Mouse (Mus musculus) frontal cortex, adult (tissue): Measurements from ENCODE around the gene Adcy3.

Experiments
- ATAC-seq: cut with Nextera tagmentation; 2 replicates; pipeline ENCODE4 v1.9.2; 2017; ENCODE audit warnings: mild to moderate bottlenecking, moderate library complexity, mixed read lengths; ENCODE audit not compliant: low TSS enrichment

Adcy3 gene

GRCm38 (mm10) chr12:4180507-4180906 lies 47.6 kb downstream of the Adcy3 start:
- no peak for ATAC-seq

- ATAC-seq: no peak
Measured at GRCm38 (mm10) chr12:4184648-4185047, 51.7 kb downstream of the Adcy3 start.

GRCm38 (mm10) chr12:4188171-4189059 lies 55.5 kb downstream of the Adcy3 start:
- peak; percentile 44; the same call in 1 of the 2 replicates for ATAC-seq

GRCm38 (mm10) chr12:4189060-4189447 lies 56.2 kb downstream of the Adcy3 start:
- ATAC-seq: no peak

- ATAC-seq: no peak
Measured at GRCm38 (mm10) chr12:4192514-4192913, 59.6 kb downstream of the Adcy3 start.

- ATAC-seq: no peak
Measured at GRCm38 (mm10) chr12:4193025-4193740, 60.3 kb downstream of the Adcy3 start.

GRCm38 (mm10) chr12:4194643-4195042 lies 61.7 kb downstream of the Adcy3 start:
- peak; percentile 76 for ATAC-seq

- no peak for ATAC-seq
Measured at GRCm38 (mm10) chr12:4198702-4199101, 65.8 kb downstream of the Adcy3 start.

GRCm38 (mm10) chr12:4199271-4199670 lies 66.4 kb downstream of the Adcy3 start:
- ATAC-seq: no peak

- peak; percentile 80 for ATAC-seq
Measured at GRCm38 (mm10) chr12:4201454-4202200, 68.7 kb downstream of the Adcy3 start.

- no peak for ATAC-seq
Measured at GRCm38 (mm10) chr12:4202206-4202605, 69.3 kb downstream of the Adcy3 start.

- no peak for ATAC-seq
Measured at GRCm38 (mm10) chr12:4206106-4206505, 73.2 kb downstream of the Adcy3 start.

GRCm38 (mm10) chr12:4208405-4209133 lies 75.7 kb downstream of the Adcy3 start:
- peak; percentile 81 for ATAC-seq

- no peak for ATAC-seq
Measured at GRCm38 (mm10) chr12:4209196-4209595, 76.3 kb downstream of the Adcy3 start.

- no peak for ATAC-seq
Measured at GRCm38 (mm10) chr12:4211174-4211573, 78.3 kb downstream of the Adcy3 start.

GRCm38 (mm10) chr12:4212908-4213307 lies 80.0 kb downstream of the Adcy3 start:
- no peak for ATAC-seq

GRCm38 (mm10) chr12:4230156-4230555 lies 97.3 kb downstream of the Adcy3 start:
- no peak for ATAC-seq

GRCm38 (mm10) chr12:4232777-4233176 lies 99.9 kb downstream of the Adcy3 start:
- no peak for ATAC-seq

GRCm38 (mm10) chr12:4233572-4234508 lies 100.9 kb downstream of the Adcy3 start, which contains the start of the genes Ptrhd1 and Cenpo:
Gene Ptrhd1, plus strand, starts transcription at chr12:4234027.
Gene Cenpo, minus strand, starts transcription at chr12:4234294.
- ATAC-seq: peak; percentile 98

- ATAC-seq: no peak
Measured at GRCm38 (mm10) chr12:4237481-4237880, 104.6 kb downstream of the Adcy3 start.
